Mouse (Mus musculus): ENCODE data around the gene Mzt1.

DNA sequence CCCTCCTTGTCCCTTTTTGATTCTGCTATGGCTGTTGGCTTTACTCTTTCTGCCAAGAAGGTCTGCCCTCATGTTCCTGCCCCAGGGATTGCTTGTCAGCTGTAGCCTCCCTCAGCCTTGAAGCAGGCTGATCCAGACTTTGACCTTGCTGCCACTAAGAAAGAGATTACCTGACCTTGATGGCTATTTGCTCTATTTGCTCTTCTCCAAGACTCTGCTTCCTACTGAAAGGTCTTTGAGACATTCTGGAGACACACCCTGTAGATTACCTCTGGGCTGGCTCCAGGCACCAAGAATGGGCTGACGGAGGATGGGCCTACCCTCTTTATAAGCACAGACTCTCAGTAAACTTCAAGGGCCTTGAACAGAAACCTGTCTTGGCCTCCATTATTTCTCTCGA is 53.5 kb downstream of the Mzt1 start:
- TF ChIP-seq CTCF (IDR thresholded peaks at IDR 0.05), result no peak
- no peak for TF ChIP-seq POLR2A (IDR thresholded peaks at IDR 0.05; ENCODE audit: insufficient read depth, low read depth, low read length)
- no peak for TF ChIP-seq EP300 (IDR thresholded peaks at IDR 0.05; ENCODE audit: insufficient read depth, low read depth, low read length)
